Mouse (Mus musculus): ENCODE measurements around the gene Ndufs5.

The Ndufs5 gene

DNA sequence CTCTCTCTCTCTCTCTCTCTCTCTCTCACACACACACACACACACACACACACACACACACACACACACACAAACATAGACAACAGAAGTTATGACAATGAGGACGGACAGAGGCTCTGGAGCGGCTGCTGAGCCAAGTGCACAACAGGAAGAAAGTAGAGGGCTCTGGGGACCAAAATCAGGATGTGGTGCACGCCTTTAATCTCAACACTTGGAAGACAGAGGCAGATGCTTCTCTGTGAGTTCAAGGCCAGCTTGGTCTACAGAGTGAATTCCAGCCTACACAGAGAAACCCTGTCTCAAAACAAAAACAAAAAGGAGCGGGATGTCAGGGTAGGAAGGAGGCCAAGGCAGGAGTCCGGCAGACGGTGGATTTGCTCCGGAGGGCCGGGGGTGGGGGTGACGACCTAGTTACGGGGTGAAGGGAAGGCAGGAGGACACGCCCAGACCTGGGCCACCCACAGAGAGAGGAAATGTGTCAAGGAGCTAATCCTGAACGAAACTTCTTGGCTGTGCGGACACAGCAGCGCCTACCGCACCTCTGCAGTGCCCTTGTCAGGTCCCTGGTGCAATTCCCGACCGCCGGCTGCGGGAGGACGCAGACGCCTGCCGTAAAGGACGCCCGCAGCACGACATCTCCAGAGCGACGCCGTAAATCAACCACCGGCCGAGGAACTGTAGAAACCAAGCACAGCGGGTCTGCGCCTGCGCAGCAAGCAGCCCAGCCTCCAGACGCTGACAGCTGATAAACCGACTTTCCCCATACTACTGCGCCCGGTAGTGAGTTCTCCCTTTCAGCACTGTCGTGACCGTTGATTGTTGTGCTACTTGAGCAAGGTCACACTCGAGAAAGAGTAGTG is at the start of gene Ndufs5:
TSS of gene Ndufs5 (minus strand) at position 629 of the 860 bp plus-strand sequence.
- peak; percentile 96 to 97 for DNase-seq

DNA sequence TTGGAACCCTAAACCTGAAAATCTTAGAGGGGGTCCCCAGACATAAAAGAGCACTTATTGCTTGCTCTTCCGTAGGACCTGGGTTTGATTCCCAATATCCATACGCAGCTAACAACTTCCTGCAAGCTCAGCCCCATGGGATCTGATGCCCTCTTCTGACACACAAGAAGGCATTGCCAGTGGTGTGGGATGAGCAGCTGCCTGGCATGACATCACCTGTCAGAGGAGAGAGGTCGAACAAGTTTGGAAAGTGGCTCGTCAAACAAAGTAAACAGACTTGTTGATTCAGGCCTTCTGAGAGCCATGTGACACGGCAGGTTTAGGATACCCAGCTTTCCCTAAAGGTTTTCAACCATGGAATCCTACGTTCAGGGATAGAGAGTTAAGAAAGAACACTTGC is 47.1 kb upstream of the Ndufs5 start:
- DNase-seq = no peak

DNA sequence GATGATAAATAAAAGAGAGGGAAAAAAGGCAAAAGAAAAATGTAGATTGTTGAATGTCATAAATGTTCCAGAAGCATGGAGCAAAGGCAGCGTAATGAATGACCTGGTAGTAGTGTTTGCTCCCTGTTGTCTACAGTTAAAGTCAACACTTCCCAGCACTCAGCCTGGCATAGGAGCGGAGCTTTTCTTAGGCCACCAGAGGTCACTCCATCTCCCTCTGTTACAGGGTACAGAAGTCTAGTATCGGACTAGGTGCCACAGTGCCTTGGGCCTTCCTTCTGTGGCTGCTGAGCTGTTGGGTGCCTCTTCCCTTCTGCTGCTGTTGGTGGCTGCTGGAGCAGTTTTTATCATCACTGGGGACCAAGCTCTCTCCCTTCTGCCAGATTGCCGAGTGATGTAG is 40.3 kb upstream of the Ndufs5 start:
- DNase-seq = peak; percentile 12 to 53

DNA sequence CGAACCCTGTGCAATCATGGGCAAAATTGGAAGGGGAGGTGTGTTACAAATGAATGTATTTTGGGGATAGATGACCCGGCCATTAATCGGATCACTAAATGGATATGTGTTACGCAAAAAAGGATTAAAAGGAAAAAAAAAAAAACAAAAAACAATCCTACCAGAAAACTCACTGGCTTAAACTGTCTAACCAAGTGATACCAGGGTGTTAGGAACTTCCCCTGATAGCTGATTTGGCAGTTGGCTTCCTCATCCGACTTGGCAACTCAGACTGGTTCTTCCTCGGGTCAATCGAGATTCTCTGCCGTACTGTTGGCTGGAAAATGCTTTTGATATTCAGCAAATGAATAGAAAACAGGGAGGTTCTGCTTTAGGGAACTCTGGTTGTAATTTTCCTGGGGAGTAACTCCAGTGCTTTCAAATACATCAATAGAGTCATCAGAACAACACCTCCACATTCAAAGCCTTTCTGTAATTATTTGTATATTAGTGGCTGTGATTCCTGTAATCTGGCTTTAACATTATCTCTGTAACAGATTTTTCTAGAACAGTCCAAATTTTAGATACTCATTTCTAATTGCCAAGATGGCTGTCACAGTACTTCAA is 32.8 kb upstream of the Ndufs5 start:
- DNase-seq = peak; percentile 42

DNA sequence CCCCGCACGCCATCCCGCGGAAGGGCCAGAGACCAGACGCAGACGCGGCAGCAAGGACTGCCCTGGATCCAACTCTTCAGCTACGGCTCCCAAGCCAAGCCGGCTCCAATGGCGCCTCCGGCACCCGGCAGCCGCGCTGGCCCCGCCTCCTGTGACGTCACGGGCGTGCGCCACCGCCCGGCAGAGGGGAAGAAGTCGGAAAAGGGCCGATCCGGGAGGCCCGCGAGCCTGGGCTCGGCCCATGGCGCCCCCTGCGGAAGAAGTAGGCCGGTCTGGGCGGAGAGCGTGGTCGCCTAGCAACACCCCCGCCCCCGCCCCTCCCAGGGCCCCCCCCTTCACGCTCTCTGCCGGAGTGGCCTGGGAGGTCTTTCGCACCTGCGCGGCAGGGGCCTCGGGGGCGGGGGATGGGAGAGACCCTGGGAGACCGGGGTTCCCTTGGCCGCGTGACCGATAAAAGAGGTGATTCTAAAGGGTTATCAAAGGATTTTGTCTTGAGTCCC is 32.2 kb upstream of the Ndufs5 start, which contains the start of gene Akirin1:
TSS of gene Akirin1 (minus strand) at position 194 of the 500 bp plus-strand sequence.
- peak; percentile 96 to 98 for DNase-seq

DNA sequence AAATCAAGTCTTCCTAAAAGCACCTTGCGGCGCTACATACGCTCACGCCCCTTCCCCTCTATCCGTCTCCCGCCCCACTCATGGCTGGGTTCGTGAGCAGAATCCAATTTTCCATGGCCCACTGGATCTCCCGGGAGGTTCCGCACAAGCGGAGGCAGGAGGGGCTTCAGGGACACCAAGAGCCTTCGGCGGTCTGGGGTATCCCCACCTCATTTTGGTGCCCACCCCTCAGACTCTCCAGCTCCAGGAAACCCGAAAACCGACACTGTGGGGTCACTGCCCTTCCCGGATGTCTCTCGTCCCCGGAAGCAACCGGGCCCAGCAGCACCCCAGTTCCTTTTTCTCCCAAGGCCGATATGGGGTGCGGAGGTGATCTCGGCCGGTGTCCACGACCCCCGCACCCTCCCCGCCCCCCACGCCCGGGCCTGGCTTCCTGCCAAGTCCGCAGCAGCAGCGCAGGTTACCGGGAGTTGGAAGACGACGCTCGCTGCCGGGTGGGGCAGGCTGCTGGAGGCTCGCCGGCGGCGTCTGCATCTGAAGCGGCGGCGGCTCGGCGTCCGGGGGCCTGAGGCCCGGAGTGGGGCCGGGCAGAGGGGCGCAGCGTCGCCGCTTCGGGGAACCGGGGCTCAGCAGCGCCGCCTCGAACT is 31.6 kb upstream of the Ndufs5 start:
- DNase-seq = peak in 1 of 2 experiments; percentile 27

DNA sequence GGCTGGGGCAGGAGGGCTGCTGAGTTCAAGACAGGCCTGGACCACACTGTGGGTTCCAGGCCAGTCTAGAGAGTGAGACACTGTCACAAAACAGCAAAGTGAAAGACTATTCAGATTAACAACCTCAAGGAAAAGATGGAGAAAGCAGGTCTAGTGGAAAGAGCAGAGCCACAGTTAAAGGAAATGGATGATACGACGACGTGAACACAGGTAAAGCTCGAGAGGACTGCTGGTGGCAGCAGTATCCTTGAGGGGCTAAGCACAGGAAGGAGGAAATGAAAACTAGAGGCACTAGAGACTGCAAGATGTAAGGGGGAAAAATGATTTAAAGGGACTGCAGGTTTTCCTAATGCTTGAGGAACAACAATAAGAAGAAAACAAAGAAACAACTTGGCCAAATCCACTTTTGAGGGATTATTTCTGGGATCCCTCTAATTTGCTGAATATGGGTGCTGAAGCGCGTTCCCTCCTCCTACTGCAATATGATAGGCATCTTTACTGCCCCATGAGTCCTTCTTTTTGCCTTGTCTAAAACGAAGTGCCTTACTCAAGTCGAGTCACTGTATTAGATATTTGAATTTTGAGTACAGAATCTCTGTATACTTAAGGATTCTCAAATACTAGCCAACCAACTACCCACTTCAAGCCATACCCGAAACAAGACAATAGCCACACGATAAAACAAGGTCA is 30.9 kb upstream of the Ndufs5 start:
- no peak for DNase-seq

DNA sequence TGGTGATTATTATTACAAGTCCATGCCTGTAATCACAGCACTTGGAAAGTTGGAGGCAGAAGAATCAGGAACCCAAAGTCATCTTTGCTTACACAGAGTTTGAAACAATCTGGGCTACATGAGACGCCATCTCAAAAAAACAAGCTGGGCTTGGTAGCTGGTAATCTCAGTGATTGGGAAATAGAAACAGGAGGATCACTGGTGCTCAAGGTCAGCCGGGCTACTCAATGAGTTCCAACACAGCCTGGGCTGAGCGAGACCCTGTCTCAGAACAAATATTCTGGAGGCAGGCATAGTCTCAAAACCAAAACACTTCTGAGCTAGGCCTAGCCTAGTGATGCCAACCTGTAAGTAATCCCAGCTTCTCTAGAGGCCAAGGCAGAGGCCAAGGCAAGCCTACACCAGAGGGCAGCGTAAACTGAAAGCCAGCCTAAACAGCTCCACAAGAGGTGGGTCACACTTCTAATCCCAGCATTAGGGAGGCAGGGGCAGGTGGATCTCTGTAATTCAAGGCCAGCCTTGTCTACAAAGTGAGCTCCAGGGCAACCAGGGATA is 27.3 kb upstream of the Ndufs5 start:
- DNase-seq = no peak

DNA sequence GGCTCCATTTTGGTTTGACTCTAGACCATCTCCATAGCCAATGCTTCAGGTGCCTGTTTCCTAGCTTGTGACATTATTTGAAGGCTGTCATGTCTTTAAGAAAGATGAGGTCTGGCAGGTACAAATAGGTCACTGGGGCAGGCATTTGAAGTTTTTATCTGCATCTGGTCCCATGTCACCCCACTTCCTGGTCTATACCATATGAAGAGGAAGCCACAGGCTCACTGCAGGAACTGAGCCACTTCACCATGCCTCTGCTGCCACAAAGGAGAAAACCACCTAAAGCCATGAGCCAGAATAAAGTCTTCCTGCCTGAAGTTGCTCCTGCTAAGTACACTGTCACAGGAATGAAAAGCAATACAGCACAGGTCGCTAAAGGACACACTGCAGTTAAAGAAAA is 24.9 kb upstream of the Ndufs5 start:
- DNase-seq = no peak

DNA sequence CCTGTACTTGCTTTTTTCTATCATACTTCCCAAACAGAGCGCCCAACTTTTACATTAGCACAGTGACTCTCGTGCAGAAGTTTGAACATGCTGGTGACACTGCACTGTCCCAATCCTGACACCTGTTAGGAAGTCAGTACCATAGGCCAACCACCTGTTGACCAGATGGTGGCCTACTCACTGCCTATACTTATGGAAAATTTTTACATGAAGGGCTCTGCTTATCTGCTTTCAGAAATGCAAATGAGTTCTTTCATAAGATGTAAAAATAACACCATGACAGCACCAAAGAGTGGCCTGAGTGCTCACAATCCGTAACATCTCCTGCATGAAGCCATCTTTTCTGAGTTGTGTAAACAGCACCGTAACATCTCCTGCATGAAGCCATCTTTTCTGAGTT is 20.7 kb upstream of the Ndufs5 start:
- no peak for DNase-seq

DNA sequence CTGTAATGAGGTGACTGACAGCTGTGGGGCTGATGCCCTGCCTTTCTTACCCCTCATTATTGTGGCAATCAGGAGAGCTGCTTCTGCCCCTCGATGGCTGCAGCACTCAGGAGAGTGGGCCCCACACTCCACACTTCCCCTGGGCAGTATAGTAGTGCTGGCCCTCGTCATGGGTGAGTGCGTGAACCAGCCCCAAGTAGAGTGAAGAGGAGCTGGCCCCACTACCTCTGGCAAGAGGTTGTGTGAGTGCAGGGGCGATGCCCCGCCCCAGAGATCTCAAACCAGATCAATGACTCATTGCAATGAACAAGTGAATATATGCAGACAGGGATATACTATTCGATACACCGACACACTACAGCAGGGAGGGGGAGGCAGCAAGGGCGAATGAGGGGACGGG is 15.5 kb upstream of the Ndufs5 start:
- DNase-seq = no peak

DNA sequence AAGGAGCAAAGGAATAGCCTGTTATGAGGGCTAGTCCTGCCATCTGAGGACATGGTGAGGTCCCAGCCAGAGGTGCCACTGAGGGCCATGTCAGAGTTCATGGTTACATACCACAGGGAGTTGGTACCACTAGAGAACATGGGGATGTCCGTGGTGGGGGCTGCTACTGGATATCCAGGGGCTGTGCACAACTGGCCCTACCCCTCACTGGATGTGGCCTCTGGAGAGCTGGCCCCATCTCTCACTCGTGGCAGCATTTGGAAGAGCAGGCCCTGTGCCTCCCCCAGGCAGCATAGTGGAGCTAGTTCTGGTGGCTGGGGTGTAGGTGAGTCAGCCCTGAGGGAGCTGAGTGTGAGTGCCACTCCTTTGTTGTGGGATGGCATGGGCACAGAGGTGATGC is 14.9 kb upstream of the Ndufs5 start:
- no peak for DNase-seq

DNA sequence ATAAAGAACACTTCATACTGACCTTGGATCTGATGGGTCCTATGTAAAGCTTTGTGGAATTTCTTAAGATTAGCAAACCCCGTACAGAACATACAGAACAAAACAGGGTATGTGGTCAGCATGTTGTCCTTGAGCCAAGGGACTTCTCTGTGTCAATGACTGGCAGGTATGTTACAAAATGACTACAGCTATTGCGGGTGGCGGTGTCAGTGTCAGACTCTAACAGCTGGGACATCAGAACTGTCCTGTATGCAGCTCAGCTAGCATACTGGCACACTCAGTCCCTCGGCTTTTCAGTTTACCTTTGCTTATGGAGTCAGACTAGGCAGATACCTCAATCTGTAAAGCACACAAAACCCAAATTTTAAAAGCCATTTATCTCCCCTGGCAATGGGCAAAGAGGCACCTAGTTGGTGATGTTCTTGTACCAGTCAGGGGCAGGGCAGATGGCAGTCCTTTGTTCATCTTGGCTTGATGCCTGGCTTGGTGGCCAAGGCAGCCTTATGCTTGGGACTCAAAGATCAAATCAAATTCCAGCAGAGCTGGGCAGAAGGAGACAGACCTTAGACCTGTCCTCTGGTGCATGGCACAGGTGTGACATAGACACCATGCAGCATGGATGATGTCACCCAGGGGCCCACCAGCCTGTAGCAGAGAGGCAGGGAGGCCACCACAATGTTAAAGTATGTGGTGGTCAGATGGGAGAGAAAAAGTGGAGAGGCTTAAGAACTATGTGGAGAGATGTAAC is 14.3 kb upstream of the Ndufs5 start:
- DNase-seq = no peak

DNA sequence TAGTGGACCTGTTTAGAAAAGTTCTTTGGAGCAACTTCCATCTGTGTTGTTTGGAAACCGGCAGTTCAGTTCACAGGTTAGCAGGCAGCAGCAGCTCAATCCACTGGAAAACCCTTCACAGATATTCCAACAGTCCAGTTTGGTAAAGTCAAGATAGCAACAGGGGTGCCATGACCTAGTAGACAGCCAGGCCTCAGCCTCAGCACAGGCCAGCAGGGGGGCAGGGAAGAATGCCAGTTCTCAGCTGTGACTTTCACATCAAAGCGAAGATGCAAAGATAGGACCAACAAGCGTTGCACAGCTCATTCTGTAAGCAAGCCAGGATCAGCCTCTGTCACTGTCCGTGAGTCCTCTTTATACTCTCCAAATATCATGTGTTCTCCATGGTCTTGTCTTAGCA is 3.8 kb upstream of the Ndufs5 start:
- no peak for DNase-seq

DNA sequence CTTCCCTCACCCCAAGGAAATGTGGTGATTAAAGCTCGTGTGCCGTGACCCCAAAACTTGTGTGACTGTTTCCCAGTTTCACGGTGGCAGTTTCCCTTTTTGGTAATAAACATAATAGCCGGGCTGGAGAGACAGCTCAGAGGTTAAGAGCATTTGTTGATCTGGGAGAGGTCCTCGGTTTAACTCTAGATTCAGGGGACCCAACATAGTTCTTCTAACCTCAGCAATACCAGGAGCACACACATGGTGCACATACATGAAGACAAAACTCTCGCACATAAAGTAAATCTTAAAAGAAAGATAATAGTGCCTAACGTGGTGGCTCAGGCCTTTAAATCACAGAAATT is 405 bp upstream of the Ndufs5 start:
- no peak for DNase-seq

DNA sequence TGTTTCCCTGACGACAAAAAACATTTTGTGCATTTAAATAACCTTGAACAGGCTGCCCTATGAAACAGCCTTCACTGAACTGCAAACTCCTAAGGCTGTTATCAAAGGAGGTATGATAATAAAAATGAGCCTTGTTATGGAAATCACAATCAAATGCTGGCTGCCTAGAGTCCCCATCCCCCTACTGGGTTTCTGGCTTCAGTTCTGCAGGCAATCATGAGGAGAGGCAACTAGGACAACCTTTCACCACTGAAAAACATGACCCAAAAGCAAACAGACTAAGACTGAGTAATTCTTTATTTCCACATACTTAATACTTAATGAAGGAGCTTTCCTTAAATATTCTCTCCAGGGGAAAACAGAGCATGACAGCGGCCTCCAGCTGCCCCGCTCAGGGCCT is 5.6 kb downstream of the Ndufs5 start:
- DNase-seq = no peak

DNA sequence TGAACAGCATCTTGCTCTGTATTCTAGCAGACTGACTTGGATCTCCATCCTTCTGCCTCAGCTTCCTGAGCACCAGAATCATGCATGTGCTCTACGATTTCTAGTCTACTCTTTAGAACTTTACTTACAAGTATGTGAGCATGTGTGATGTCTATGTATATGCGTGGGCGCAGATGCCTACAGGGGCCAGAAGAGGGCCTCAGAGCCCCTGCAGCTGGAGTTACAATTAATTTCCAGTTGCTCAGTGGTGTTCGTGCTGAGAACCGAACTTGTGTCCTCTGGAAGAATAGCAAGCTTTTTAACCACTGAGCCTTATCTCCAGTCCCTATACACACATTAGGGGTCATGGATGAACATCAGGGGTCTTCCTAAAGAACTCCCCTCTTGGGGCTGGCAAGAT is 10.7 kb downstream of the Ndufs5 start:
- no peak for DNase-seq

DNA sequence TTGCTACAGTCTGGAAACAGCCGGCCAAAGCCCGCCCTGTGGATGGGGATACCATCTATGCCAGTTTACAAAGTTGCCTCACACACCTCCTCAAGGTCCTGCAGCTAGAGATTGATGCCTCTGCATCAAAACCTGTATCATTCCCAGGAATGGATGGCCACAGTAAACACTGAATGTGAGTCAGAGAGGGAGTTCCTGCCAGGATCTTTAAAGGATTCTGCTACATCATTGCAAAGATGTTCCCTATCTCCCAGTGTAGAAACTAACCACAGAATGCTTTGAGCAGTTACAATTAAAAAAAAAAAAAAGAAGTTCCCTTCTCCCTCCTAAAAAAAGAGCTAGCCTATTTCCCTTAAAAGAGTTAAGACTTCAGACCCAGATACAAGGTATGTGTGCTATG is 12.7 kb downstream of the Ndufs5 start:
- DNase-seq = no peak

DNA sequence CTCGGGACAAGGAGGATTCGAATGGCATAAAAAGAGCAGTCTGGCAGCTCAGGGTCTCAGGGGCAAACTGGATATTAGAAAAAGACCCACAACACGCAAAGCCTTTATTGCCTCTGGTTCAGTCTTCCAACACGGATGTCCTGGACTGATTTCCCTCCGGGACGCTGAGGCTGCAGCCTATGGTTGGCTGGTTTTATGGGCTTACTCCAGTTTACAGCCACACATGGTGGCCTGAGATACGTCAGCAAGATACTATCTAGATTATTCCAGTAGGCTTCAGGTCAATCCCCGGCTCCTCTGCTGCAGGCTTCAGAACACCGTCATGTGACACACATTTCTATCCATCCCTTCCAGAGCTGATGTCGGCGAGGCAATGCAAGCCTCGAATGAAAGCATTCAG is 24.6 kb downstream of the Ndufs5 start:
- DNase-seq = no peak

DNA sequence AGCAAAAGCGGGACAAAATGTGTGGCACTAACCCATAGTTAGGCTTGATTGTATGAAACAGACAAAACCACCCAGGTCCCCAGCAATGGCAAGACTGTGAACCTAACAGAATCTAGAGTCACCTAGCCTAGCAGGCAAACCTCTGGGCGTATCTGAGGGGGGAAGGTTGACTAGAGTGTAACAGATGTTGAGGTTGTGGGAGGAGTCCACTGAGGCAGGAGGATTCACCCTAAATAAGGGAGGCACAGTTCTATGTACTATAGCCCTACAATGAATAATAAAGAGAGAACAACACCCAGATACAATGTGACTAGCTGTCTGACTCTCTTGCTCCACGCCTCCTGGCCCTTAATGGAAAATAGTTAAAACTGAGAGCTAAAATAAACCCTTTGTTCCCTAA is 25.9 kb downstream of the Ndufs5 start:
- no peak for DNase-seq

DNA sequence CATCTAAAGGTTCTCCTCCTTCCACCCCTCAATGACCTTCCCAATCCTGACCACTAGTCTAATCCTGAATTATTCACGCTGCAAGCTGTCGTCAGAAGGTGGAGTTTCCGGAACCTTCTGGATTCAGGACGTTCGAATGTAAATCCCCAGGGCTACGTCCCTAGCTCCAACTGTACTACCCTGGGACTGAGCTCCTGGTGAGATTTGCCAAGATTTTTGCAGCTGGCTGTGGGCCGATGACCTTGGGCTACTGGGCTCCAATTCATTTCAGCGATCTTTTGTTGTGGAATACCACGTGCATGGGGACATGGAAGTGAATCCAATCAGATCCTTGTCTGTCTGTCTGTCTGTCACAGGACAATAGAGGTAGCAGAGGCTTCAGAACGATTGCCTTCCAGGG is 27.7 kb downstream of the Ndufs5 start:
- no peak for DNase-seq

Measured in lung, adult 18-20 months (tissue).